Mouse (Mus musculus) thymus, adult 2 months (tissue): Measurements from ENCODE around the gene Lmo7. TPM values are rescaled to one million over a fixed set of nuclear protein-coding genes. Genes with fewer than 3 reads are reported as not detected.

Experiments
- DNase-seq: peaks from one replicate; pipeline ENCODE4 v3.0.0; 2021
- H3K27ac ChIP-seq: fragments of 200-500 bp; 2 replicates; pipeline ENCODE4 v1.5.1; 2012; ENCODE audit warnings: low read length, control low read depth; ENCODE audit not compliant: control insufficient read depth, insufficient read depth
- H3K27me3 ChIP-seq: fragments of 200-500 bp; 2 replicates; pipeline ENCODE4 v1.6.1; 2012; ENCODE audit warnings: mild to moderate bottlenecking, low read length, moderate library complexity, mixed read lengths; ENCODE audit not compliant: control insufficient read depth, insufficient read depth
- H3K36me3 ChIP-seq: fragments of 200-500 bp; 2 replicates; pipeline ENCODE4 v1.6.1; 2012; ENCODE audit warnings: mild to moderate bottlenecking, low read length, moderate library complexity; ENCODE audit not compliant: control insufficient read depth, insufficient read depth
- H3K4me1 ChIP-seq: fragments of 200-500 bp; replicated peaks from 2 replicates; pipeline ENCODE4 v1.6.1; 2012; ENCODE audit warnings: low read length; ENCODE audit not compliant: control insufficient read depth, insufficient read depth
- H3K4me3 ChIP-seq: fragments of 200-500 bp; 2 replicates; pipeline ENCODE4 v1.5.1; 2012; ENCODE audit warnings: mild to moderate bottlenecking, low read length, control low read depth, moderate library complexity; ENCODE audit not compliant: control insufficient read depth, insufficient read depth
- CTCF ChIP-seq: fragments of 200-500 bp; IDR thresholded peaks from 2 replicates; pipeline ENCODE4 v1.5.1; 2012; ENCODE audit warnings: mild to moderate bottlenecking, control low read depth, low read length, moderate library complexity, borderline replicate concordance; ENCODE audit not compliant: control insufficient read depth, poor library complexity, insufficient read depth; ENCODE audit errors: extremely low read depth
- POLR2A ChIP-seq: fragments of 200-500 bp; IDR thresholded peaks from 2 replicates; pipeline ENCODE4 v1.6.1; 2012; ENCODE audit warnings: mild to moderate bottlenecking, low read length, control low read depth, moderate library complexity; ENCODE audit not compliant: control insufficient read depth, poor library complexity, insufficient read depth; ENCODE audit errors: extremely low read depth
- WGBS: fragments of 180-500 bp; shearing (Covaris S2); methylation state at CpG from one replicate; pipeline ENCODE4 v1.1.7; 2018; 5-methylcytosine and 5-hydroxymethylcytosine counted together
- polyA plus RNA-seq: library from polyadenylated mRNA; depleted of rRNA; stranded (reverse); fragments of >200 nt; gene quantifications from 2 replicates; pipeline ENCODE4 v1.2.3, GENCODE M21; 2012

Lmo7 gene
- polyA plus RNA-seq, 1 experiment: 13.2 TPM

- no peak overlapping the region for H3K27ac ChIP-seq
- WGBS: 73% methylated on average over 5 of the region's 5 CpGs
- TF ChIP-seq POLR2A: no peak
- no peak for TF ChIP-seq CTCF
- no peaks in the 10 kb centered on the region for H3K36me3 ChIP-seq
- H3K4me3 ChIP-seq: no peak overlapping the region
- H3K27me3 ChIP-seq: no peaks in the 10 kb centered on the region
- no peak for DNase-seq
- no peaks in the 10 kb centered on the region for H3K4me1 ChIP-seq
Measured at GRCm38 (mm10) chr14:101797930-101798500, 68.3 kb downstream of the Lmo7 start.

- Histone ChIP-seq H3K4me3 (no peak overlapping the region), H3K27me3 (no peaks in the 10 kb centered on the region), H3K36me3 (no peaks in the 10 kb centered on the region), H3K4me1 (no peaks in the 10 kb centered on the region), H3K27ac (no peak overlapping the region)
- TF ChIP-seq POLR2A (no peak), CTCF (no peak)
- WGBS: 97% methylated on average over 2 of the region's 2 CpGs
- DNase-seq: no peak
Measured at GRCm38 (mm10) chr14:101798766-101799165, 69.0 kb downstream of the Lmo7 start.

GRCm38 (mm10) chr14:101801674-101802073 lies 71.9 kb downstream of the Lmo7 start:
- H3K27ac ChIP-seq: no peak overlapping the region
- TF ChIP-seq CTCF: no peak
- TF ChIP-seq POLR2A: no peak
- 82% methylated on average over 1 of the region's 1 CpGs for WGBS

GRCm38 (mm10) chr14:101804119-101804518 lies 74.4 kb downstream of the Lmo7 start:
- H3K36me3 ChIP-seq: no peaks in the 10 kb centered on the region
- H3K4me3 ChIP-seq: no peak overlapping the region
- H3K27ac ChIP-seq: no peak overlapping the region
- no peak for DNase-seq
- 45% methylated on average over 4 of the region's 4 CpGs for WGBS
- H3K4me1 ChIP-seq: no peaks in the 10 kb centered on the region
- no peaks in the 10 kb centered on the region for H3K27me3 ChIP-seq
- no peak for TF ChIP-seq POLR2A

More at GRCm38 (mm10) chr14:101801674-101802073, 71.9 kb downstream of the Lmo7 start:
- no peak for DNase-seq
- Histone ChIP-seq H3K27me3 (no peaks in the 10 kb centered on the region), H3K36me3 (no peaks in the 10 kb centered on the region), H3K4me1 (no peaks in the 10 kb centered on the region), H3K4me3 (no peak overlapping the region)

GRCm38 (mm10) chr14:101804562-101805327 lies 75.0 kb downstream of the Lmo7 start:
- H3K4me1 ChIP-seq: no peaks in the 10 kb centered on the region
- H3K27me3 ChIP-seq: no peaks in the 10 kb centered on the region
- TF ChIP-seq POLR2A: no peak
- TF ChIP-seq CTCF: no peak
- no peak for DNase-seq
- H3K27ac ChIP-seq: no peak overlapping the region
- H3K4me3 ChIP-seq: no peak overlapping the region
- 91% methylated on average over 4 of the region's 4 CpGs for WGBS
- H3K36me3 ChIP-seq: no peaks in the 10 kb centered on the region

GRCm38 (mm10) chr14:101805328-101805697 lies 75.6 kb downstream of the Lmo7 start:
- Histone ChIP-seq H3K4me1 (no peaks in the 10 kb centered on the region), H3K27ac (no peak overlapping the region), H3K36me3 (no peaks in the 10 kb centered on the region), H3K27me3 (no peaks in the 10 kb centered on the region), H3K4me3 (no peak overlapping the region)
- WGBS: 96% methylated on average over 7 of the region's 7 CpGs
- no peak for DNase-seq
- TF ChIP-seq POLR2A: no peak
- no peak for TF ChIP-seq CTCF
